Mouse (Mus musculus) lung, adult 2 months (tissue): ENCODE measurements around the gene Lrfn4. TPM values are rescaled to one million over a fixed set of nuclear protein-coding genes. Genes with fewer than 3 reads are reported as not detected.

Source experiments
- DNase-seq: peaks from one replicate; pipeline ENCODE4 v3.0.0; 2022
- H3K4me1 ChIP-seq: fragments of 200-500 bp; 2 replicates; pipeline ENCODE4 v1.6.1; 2011; ENCODE audit warnings: low read length; ENCODE audit not compliant: control insufficient read depth, insufficient read depth
- H3K4me3 ChIP-seq: fragments of 200-500 bp; replicated peaks from 2 replicates; pipeline ENCODE3; 2011; ENCODE audit warnings: low read depth, mild to moderate bottlenecking, control low read depth, low read length; ENCODE audit errors: extremely low read depth
- CTCF ChIP-seq: fragments of 200-500 bp; IDR thresholded peaks from 2 replicates; pipeline ENCODE4 v1.5.1; 2011; ENCODE audit warnings: mild to moderate bottlenecking, low read length, control low read depth; ENCODE audit not compliant: insufficient read depth
- POLR2A ChIP-seq: fragments of 200-500 bp; IDR thresholded peaks from 2 replicates; pipeline ENCODE4 v1.6.1; 2011; ENCODE audit warnings: low read depth, mild to moderate bottlenecking, control low read depth, low read length, borderline replicate concordance; ENCODE audit errors: extremely low read depth
- WGBS: fragments of 180-500 bp; shearing (Covaris S2); methylation state at CpG from one replicate; pipeline ENCODE4 v1.1.7; 2018; 5-methylcytosine and 5-hydroxymethylcytosine counted together
- polyA plus RNA-seq: library from polyadenylated mRNA; depleted of rRNA; stranded (reverse); fragments of >200 nt; gene quantifications from 2 replicates; pipeline ENCODE4 v1.2.3, GENCODE M21; 2012; rRNA removed

The Lrfn4 gene
- polyA plus RNA-seq, 1 experiment = 24.6 TPM

GRCm38 (mm10) chr19:4572061-4572460 lies 43.4 kb downstream of the Lrfn4 start:
- 78% methylated on average over 4 of the region's 4 CpGs for WGBS
- Histone ChIP-seq H3K4me3 (no peak overlapping the region), H3K4me1 (0 out of 2 replicates have a peak, but pooled peaks cover 2% of the 10 kb centered on the region)
- no peak for DNase-seq
- TF ChIP-seq CTCF (no peak), POLR2A (no peak)

GRCm38 (mm10) chr19:4571658-4572057 lies 43.8 kb downstream of the Lrfn4 start:
- TF ChIP-seq CTCF (no peak), POLR2A (no peak)
- H3K4me1 ChIP-seq = 0 out of 2 replicates have a peak, but pooled peaks cover 2% of the 10 kb centered on the region
- no peak for DNase-seq
- no peak overlapping the region for H3K4me3 ChIP-seq
- WGBS = 92% methylated on average over 1 of the region's 1 CpGs

GRCm38 (mm10) chr19:4570815-4571214 lies 44.7 kb downstream of the Lrfn4 start:
- no peak for DNase-seq
- H3K4me1 ChIP-seq = 0 out of 2 replicates have a peak, but pooled peaks cover 2% of the 10 kb centered on the region
- 82% methylated on average over 6 of the region's 6 CpGs for WGBS
- no peak for TF ChIP-seq POLR2A
- TF ChIP-seq CTCF = no peak
- H3K4me3 ChIP-seq = no peak overlapping the region

GRCm38 (mm10) chr19:4570237-4570613 lies 45.2 kb downstream of the Lrfn4 start:
- DNase-seq = no peak
- WGBS = 74% methylated on average over 11 of the region's 11 CpGs
- Histone ChIP-seq H3K4me3 (no peak overlapping the region), H3K4me1 (0 out of 2 replicates have a peak, but pooled peaks cover 2% of the 10 kb centered on the region)
- TF ChIP-seq POLR2A = no peak
- TF ChIP-seq CTCF = no peak

- no peak for DNase-seq
- TF ChIP-seq CTCF (no peak), POLR2A (no peak)
- no peak overlapping the region for H3K4me3 ChIP-seq
- WGBS = 64% methylated on average over 17 of the region's 17 CpGs
- H3K4me1 ChIP-seq = 0 out of 2 replicates have a peak, but pooled peaks cover 2% of the 10 kb centered on the region
These were observed 45.9 kb downstream of the Lrfn4 start for GRCm38 (mm10) chr19:4569356-4570236.

GRCm38 (mm10) chr19:4568832-4569231 lies 46.6 kb downstream of the Lrfn4 start:
- no peak for DNase-seq
- Histone ChIP-seq H3K4me1 (0 out of 2 replicates have a peak, but pooled peaks cover 2% of the 10 kb centered on the region), H3K4me3 (no peak overlapping the region)
- TF ChIP-seq CTCF = no peak
- no peak for TF ChIP-seq POLR2A
- 68% methylated on average over 4 of the region's 4 CpGs for WGBS

GRCm38 (mm10) chr19:4567665-4568064 lies 47.8 kb downstream of the Lrfn4 start:
- WGBS = 39% methylated on average over 2 of the region's 2 CpGs
- TF ChIP-seq CTCF = no peak
- no peak for TF ChIP-seq POLR2A
- Histone ChIP-seq H3K4me3 (no peak overlapping the region), H3K4me1 (0 out of 2 replicates have a peak, but pooled peaks cover 2% of the 10 kb centered on the region)
- DNase-seq = no peak

- no peak for TF ChIP-seq CTCF
- no peak for TF ChIP-seq POLR2A
- H3K4me1 ChIP-seq = 0 out of 2 replicates have a peak, but pooled peaks cover 2% of the 10 kb centered on the region
- WGBS = 79% methylated on average over 2 of the region's 2 CpGs
- no peak for DNase-seq
- no peak overlapping the region for H3K4me3 ChIP-seq
These were observed 48.6 kb downstream of the Lrfn4 start for GRCm38 (mm10) chr19:4566880-4567279.

- no peak for TF ChIP-seq POLR2A
- TF ChIP-seq CTCF = no peak
- DNase-seq = no peak
- WGBS = 86% methylated on average over 5 of the region's 5 CpGs
These were observed 49.8 kb downstream of the Lrfn4 start for GRCm38 (mm10) chr19:4565678-4566077.

More at GRCm38 (mm10) chr19:4565678-4566077, 49.8 kb downstream of the Lrfn4 start:
- 0 out of 2 replicates have a peak, but pooled peaks cover 2% of the 10 kb centered on the region for H3K4me1 ChIP-seq
- no peak overlapping the region for H3K4me3 ChIP-seq

Other genes starting within 250 kb of the Lrfn4 start
- gene Kdm2a, start 217.4 kb downstream of the Lrfn4 start, polyA plus RNA-seq = 71.0 and 80.8 TPM in 2 replicates
- 11.4 and 17.5 TPM in 2 replicates for gene Rhod, start 176.2 kb downstream of the Lrfn4 start, polyA plus RNA-seq
- gene Syt12, start 138.2 kb downstream of the Lrfn4 start, polyA plus RNA-seq = 0.82 and 2.3 TPM in 2 replicates
- gene 2010003K11Rik, start 117.1 kb downstream of the Lrfn4 start, polyA plus RNA-seq = 0.23 and 0.82 TPM in 2 replicates
- 52.7 and 62.6 TPM in 2 replicates for gene Pcx, start 105.2 kb downstream of the Lrfn4 start, polyA plus RNA-seq
- gene Rce1, start 10.0 kb upstream of the Lrfn4 start, polyA plus RNA-seq = 86.2 and 98.0 TPM in 2 replicates
- gene Gm960, start 83.0 kb upstream of the Lrfn4 start, polyA plus RNA-seq = 0.20 and 0.65 TPM in 2 replicates
- 1.3 and 4.4 TPM in 2 replicates for gene Sptbn2, start 95.5 kb upstream of the Lrfn4 start, polyA plus RNA-seq
- gene Rbm4b, start 140.8 kb upstream of the Lrfn4 start, polyA plus RNA-seq = 6.8 and 7.6 TPM in 2 replicates
- gene Rbm4, start 178.2 kb upstream of the Lrfn4 start, polyA plus RNA-seq = 28.6 and 36.1 TPM in 2 replicates
- gene Gm21992, start 195.9 kb upstream of the Lrfn4 start, polyA plus RNA-seq = 7.6 and 13.5 TPM in 2 replicates
- gene Rbm14, start 196.0 kb upstream of the Lrfn4 start, polyA plus RNA-seq = 42.4 and 52.1 TPM in 2 replicates
- 32.5 and 44.7 TPM in 2 replicates for gene Ccs, start 223.7 kb upstream of the Lrfn4 start, polyA plus RNA-seq
- 0.33 and 0.46 TPM in 2 replicates for gene Ccdc87, start 223.7 kb upstream of the Lrfn4 start, polyA plus RNA-seq
- 48.7 and 76.1 TPM in 2 replicates for gene Ctsf, start 239.5 kb upstream of the Lrfn4 start, polyA plus RNA-seq